Mouse (Mus musculus): ENCODE measurements around the gene Fbxl20. TPM values are rescaled to one million over a fixed set of nuclear protein-coding genes. Genes with fewer than 3 reads are reported as not detected.
"Not testable (repeated sequence)": the region's sequence is repeated elsewhere in the genome, so short reads cannot be mapped to it uniquely, and the experiment has no call there.

Gene Fbxl20
- 17.6 and 20.6 TPM in 2 replicates for polyA plus RNA-seq (2014; fragmentation: Nextera tagmentation; extraction: Ambion mirVana)

- Histone ChIP-seq H3K9ac (ENCODE audit: low read length) (peak within 1 kb of the TSS; percentile 88), H3K36me3 (ENCODE audit: control insufficient read depth, insufficient read depth, low read length) (no peaks in the 10 kb centered on the region), H3K4me1 (ENCODE audit: control insufficient read depth, insufficient read depth, low read length) (0 out of 2 replicates have a peak, but pooled peaks cover 3% of the 10 kb centered on the region), H3K4me2 (ENCODE audit: low read depth, severe bottlenecking) (peak within 1 kb of the TSS; percentile 92), H3K27ac (replicated peaks; ENCODE audit: low read depth, low read length) (peak within 1 kb of the TSS; percentile 82), H3K27me3 (ENCODE audit: control insufficient read depth, insufficient read depth, low read length) (no peaks in the 10 kb centered on the region), H3K4me3 (ENCODE audit: low read depth, low read length) (peak within 1 kb of the TSS; percentile 80), H3K9me3 (ENCODE audit: control insufficient read depth, low read length) (no peaks in the 10 kb centered on the region)
- DNase-seq (ENCODE audit: low spot score) = peak; percentile 95
- peak; percentile 87 for ATAC-seq (ENCODE audit: insufficient number of reproducible peaks, low FRiP score, low TSS enrichment, low read depth)
- under 1% methylated on average over 62 of the region's 65 CpGs for WGBS
These were observed at the start of gene Fbxl20 for GRCm38 (mm10) chr11:98149786-98150624. Gene Fbxl20, minus strand, starts transcription at chr11:98150403.

- DNase-seq (ENCODE audit: low spot score) (peak; percentile 93), ATAC-seq (ENCODE audit: insufficient number of reproducible peaks, low FRiP score, low TSS enrichment, low read depth) (peak; percentile 93)
- Histone ChIP-seq H3K4me3 (ENCODE audit: low read depth, low read length) (peak within 1 kb of the TSS; percentile 90), H3K27ac (replicated peaks; ENCODE audit: low read depth, low read length) (peak within 1 kb of the TSS; percentile 49; the same call in 1 of the 2 replicates), H3K9me3 (ENCODE audit: control insufficient read depth, low read length) (no peaks in the 10 kb centered on the region), H3K4me1 (ENCODE audit: control insufficient read depth, insufficient read depth, low read length) (peaks cover 6% of the 10 kb centered on the region), H3K4me2 (ENCODE audit: low read depth, severe bottlenecking) (peak within 1 kb of the TSS; percentile 79), H3K36me3 (ENCODE audit: control insufficient read depth, insufficient read depth, low read length) (peaks cover 8% of the 10 kb centered on the region; the same call in 1 of the 2 replicates), H3K27me3 (ENCODE audit: control insufficient read depth, insufficient read depth, low read length) (no peaks in the 10 kb centered on the region), H3K9ac (ENCODE audit: low read length) (peak within 1 kb of the TSS; percentile 84)
- under 1% methylated on average over 53 of the region's 53 CpGs for WGBS
These were observed 43.0 kb upstream of the Fbxl20 start, which contains the start of gene Med1 for GRCm38 (mm10) chr11:98192901-98193805. Gene Med1, minus strand, starts transcription at chr11:98193293.

- Histone ChIP-seq H3K4me1 (ENCODE audit: control insufficient read depth, insufficient read depth, low read length) (peaks cover 6% of the 10 kb centered on the region), H3K4me2 (ENCODE audit: low read depth, severe bottlenecking) (no peak overlapping the region), H3K9ac (ENCODE audit: low read length) (no peak overlapping the region), H3K27me3 (ENCODE audit: control insufficient read depth, insufficient read depth, low read length) (no peaks in the 10 kb centered on the region), H3K4me3 (ENCODE audit: low read depth, low read length) (no peak overlapping the region), H3K27ac (replicated peaks; ENCODE audit: low read depth, low read length) (no peak overlapping the region), H3K9me3 (ENCODE audit: control insufficient read depth, low read length) (no peaks in the 10 kb centered on the region), H3K36me3 (ENCODE audit: control insufficient read depth, insufficient read depth, low read length) (peaks cover 13% of the 10 kb centered on the region; the same call in 1 of the 2 replicates)
- 88% methylated on average over 5 of the region's 5 CpGs for WGBS
- DNase-seq (ENCODE audit: low spot score) (no peak), ATAC-seq (ENCODE audit: insufficient number of reproducible peaks, low FRiP score, low TSS enrichment, low read depth) (no peak)
These were observed 40.6 kb upstream of the Fbxl20 start for GRCm38 (mm10) chr11:98190820-98191219.

- no peak overlapping the region for H3K27ac ChIP-seq (replicated peaks; ENCODE audit: low read depth, low read length)
- no peaks in the 10 kb centered on the region for H3K9me3 ChIP-seq (ENCODE audit: control insufficient read depth, low read length)
- ATAC-seq (ENCODE audit: insufficient number of reproducible peaks, low FRiP score, low TSS enrichment, low read depth) = no peak
- no peak overlapping the region for H3K4me3 ChIP-seq (ENCODE audit: low read depth, low read length)
- H3K36me3 ChIP-seq (ENCODE audit: control insufficient read depth, insufficient read depth, low read length) = peaks cover 24% of the 10 kb centered on the region; the same call in 1 of the 2 replicates
- no peak for DNase-seq (ENCODE audit: low spot score)
- H3K4me1 ChIP-seq (ENCODE audit: control insufficient read depth, insufficient read depth, low read length) = peaks cover 6% of the 10 kb centered on the region
- no peak overlapping the region for H3K4me2 ChIP-seq (ENCODE audit: low read depth, severe bottlenecking)
- WGBS = 92% methylated on average over 9 of the region's 9 CpGs
- no peaks in the 10 kb centered on the region for H3K27me3 ChIP-seq (ENCODE audit: control insufficient read depth, insufficient read depth, low read length)
- no peak overlapping the region for H3K9ac ChIP-seq (ENCODE audit: low read length)
These were observed 37.6 kb upstream of the Fbxl20 start for GRCm38 (mm10) chr11:98187640-98188395.

- DNase-seq (ENCODE audit: low spot score); H3K9ac ChIP-seq (ENCODE audit: low read length); H3K9me3 ChIP-seq (ENCODE audit: control insufficient read depth, low read length); H3K4me3 ChIP-seq (ENCODE audit: low read depth, low read length); H3K4me2 ChIP-seq (ENCODE audit: low read depth, severe bottlenecking); H3K27me3 ChIP-seq (ENCODE audit: control insufficient read depth, insufficient read depth, low read length); ATAC-seq (ENCODE audit: insufficient number of reproducible peaks, low FRiP score, low TSS enrichment, low read depth); H3K27ac ChIP-seq (replicated peaks; ENCODE audit: low read depth, low read length); H3K4me1 ChIP-seq (ENCODE audit: control insufficient read depth, insufficient read depth, low read length): not testable (repeated sequence)
- H3K36me3 ChIP-seq (ENCODE audit: control insufficient read depth, insufficient read depth, low read length) = peaks cover 17% of the 10 kb centered on the region; the same call in 1 of the 2 replicates
- 93% methylated on average over 3 of the region's 3 CpGs for WGBS
These were observed 31.9 kb upstream of the Fbxl20 start for GRCm38 (mm10) chr11:98182149-98182548.

- H3K4me3 ChIP-seq (ENCODE audit: low read depth, low read length) = no peak overlapping the region
- WGBS = 89% methylated on average over 1 of the region's 1 CpGs
- no peaks in the 10 kb centered on the region for H3K27me3 ChIP-seq (ENCODE audit: control insufficient read depth, insufficient read depth, low read length)
- DNase-seq (ENCODE audit: low spot score) = no peak
- H3K4me1 ChIP-seq (ENCODE audit: control insufficient read depth, insufficient read depth, low read length) = no peaks in the 10 kb centered on the region
- no peak overlapping the region for H3K9ac ChIP-seq (ENCODE audit: low read length)
- no peak overlapping the region for H3K4me2 ChIP-seq (ENCODE audit: low read depth, severe bottlenecking)
- no peaks in the 10 kb centered on the region for H3K9me3 ChIP-seq (ENCODE audit: control insufficient read depth, low read length)
- H3K36me3 ChIP-seq (ENCODE audit: control insufficient read depth, insufficient read depth, low read length) = peaks cover 21% of the 10 kb centered on the region
- no peak overlapping the region for H3K27ac ChIP-seq (replicated peaks; ENCODE audit: low read depth, low read length)
- ATAC-seq (ENCODE audit: insufficient number of reproducible peaks, low FRiP score, low TSS enrichment, low read depth) = no peak
These were observed 18.2 kb upstream of the Fbxl20 start for GRCm38 (mm10) chr11:98168400-98168799.

- DNase-seq (ENCODE audit: low spot score) = no peak
- H3K4me1 ChIP-seq (ENCODE audit: control insufficient read depth, insufficient read depth, low read length) = no peaks in the 10 kb centered on the region
- WGBS = 85% methylated on average over 6 of the region's 6 CpGs
- no peaks in the 10 kb centered on the region for H3K9me3 ChIP-seq (ENCODE audit: control insufficient read depth, low read length)
- no peak overlapping the region for H3K4me2 ChIP-seq (ENCODE audit: low read depth, severe bottlenecking)
- no peak for ATAC-seq (ENCODE audit: insufficient number of reproducible peaks, low FRiP score, low TSS enrichment, low read depth)
- H3K27ac ChIP-seq (replicated peaks; ENCODE audit: low read depth, low read length) = no peak overlapping the region
- H3K9ac ChIP-seq (ENCODE audit: low read length) = no peak overlapping the region
- H3K27me3 ChIP-seq (ENCODE audit: control insufficient read depth, insufficient read depth, low read length) = no peaks in the 10 kb centered on the region
- peaks cover 19% of the 10 kb centered on the region for H3K36me3 ChIP-seq (ENCODE audit: control insufficient read depth, insufficient read depth, low read length)
- H3K4me3 ChIP-seq (ENCODE audit: low read depth, low read length) = no peak overlapping the region
These were observed 4.9 kb upstream of the Fbxl20 start for GRCm38 (mm10) chr11:98155094-98155493.
